Mouse (Mus musculus) R1 (cell line): ENCODE results near the gene Klf9.
"Not testable (repeated sequence)": the region's sequence is repeated elsewhere in the genome, so short reads cannot be mapped to it uniquely, and the experiment has no call there.

Experiments
- DNase-seq: peaks from one replicate; pipeline ENCODE4 v3.0.0-alpha.2; 2018; ENCODE audit warnings: low read depth, low spot score

Klf9 gene

GRCm38 (mm10) chr19:23139756-23140470 is 1.1 kb upstream of the Klf9 start:
- peak; percentile 84 for DNase-seq

- peak; percentile 71 for DNase-seq
Observed at GRCm38 (mm10) chr19:23141391-23142281, 610 bp downstream of the Klf9 start.

GRCm38 (mm10) chr19:23142427-23143073 is 1.5 kb downstream of the Klf9 start:
- DNase-seq = peak; percentile 96

- DNase-seq = no peak
Observed at GRCm38 (mm10) chr19:23143074-23143445, 2.0 kb downstream of the Klf9 start.

GRCm38 (mm10) chr19:23143541-23143940 is 2.5 kb downstream of the Klf9 start:
- DNase-seq = peak; percentile 62

GRCm38 (mm10) chr19:23144031-23144430 is 3.0 kb downstream of the Klf9 start:
- DNase-seq = peak; percentile 94

- no peak for DNase-seq
Observed at GRCm38 (mm10) chr19:23145146-23145545, 4.1 kb downstream of the Klf9 start.

- not testable (repeated sequence) for DNase-seq
Observed at GRCm38 (mm10) chr19:23145575-23145974, 4.5 kb downstream of the Klf9 start.

GRCm38 (mm10) chr19:23146409-23146861 is 5.4 kb downstream of the Klf9 start:
- DNase-seq = peak; percentile 66

- peak; percentile 71 for DNase-seq
Observed at GRCm38 (mm10) chr19:23147026-23147966, 6.3 kb downstream of the Klf9 start.

GRCm38 (mm10) chr19:23149465-23150410 is 8.7 kb downstream of the Klf9 start:
- DNase-seq = peak; percentile 70

- no peak for DNase-seq
Observed at GRCm38 (mm10) chr19:23150556-23151265, 9.7 kb downstream of the Klf9 start.

GRCm38 (mm10) chr19:23151651-23152070 is 10.6 kb downstream of the Klf9 start:
- DNase-seq = peak; percentile 84

GRCm38 (mm10) chr19:23152201-23152640 is 11.2 kb downstream of the Klf9 start:
- peak; percentile 95 for DNase-seq

- peak; percentile 75 for DNase-seq
Observed at GRCm38 (mm10) chr19:23152771-23153605, 12.0 kb downstream of the Klf9 start.

GRCm38 (mm10) chr19:23153606-23154127 is 12.6 kb downstream of the Klf9 start:
- no peak for DNase-seq

GRCm38 (mm10) chr19:23159780-23160395 is 18.9 kb downstream of the Klf9 start:
- DNase-seq = no peak
